Mouse (Mus musculus): ENCODE results near the gene Mfrp. TPM values are rescaled to one million over a fixed set of nuclear protein-coding genes. Genes with fewer than 3 reads are reported as not detected.

Mfrp gene
- polyA plus RNA-seq, 2 experiments: 0.08 to 0.18 TPM

DNA sequence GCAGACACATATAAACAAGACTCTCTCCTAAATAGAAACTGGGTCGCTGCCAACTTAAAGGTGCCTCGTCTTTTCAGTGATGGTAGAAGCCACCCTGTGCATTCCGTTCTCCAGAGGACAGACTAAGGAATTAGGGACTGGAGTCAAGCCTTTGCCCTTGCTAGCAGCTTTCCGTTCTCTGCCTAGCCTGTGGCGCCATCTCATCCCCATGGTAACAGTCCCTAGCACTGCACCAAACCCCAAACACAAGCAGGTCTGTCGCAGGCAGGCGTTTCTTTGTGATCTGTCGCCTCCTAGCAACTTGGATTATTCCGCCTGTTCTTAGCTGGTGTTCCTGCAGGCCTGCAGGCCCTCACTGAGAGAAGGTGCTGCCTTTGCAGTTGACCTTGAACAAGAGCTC, 5.0 kb upstream of the Mfrp start:
- DNase-seq (ENCODE audit: low spot score): no peak
- H3K4me3 ChIP-seq (replicated peaks; ENCODE audit: low read length): no peak overlapping the region
- no peak overlapping the region for H3K27ac ChIP-seq (replicated peaks; ENCODE audit: low read depth, low read length)
- no peak overlapping the region for H3K9ac ChIP-seq (ENCODE audit: low read depth, low read length, severe bottlenecking)
- H3K9me3 ChIP-seq (ENCODE audit: control insufficient read depth, low read length): no peaks in the 10 kb centered on the region
- peaks cover 25% of the 10 kb centered on the region for H3K36me3 ChIP-seq (ENCODE audit: control insufficient read depth, insufficient read depth, low read length)
- 32% methylated on average over 9 of the region's 9 CpGs for WGBS
- H3K27me3 ChIP-seq (ENCODE audit: control insufficient read depth, insufficient read depth, low read length): no peaks in the 10 kb centered on the region
- no peak for TF ChIP-seq POLR2A (IDR thresholded peaks at IDR 0.05; ENCODE audit: borderline replicate concordance, extremely low read depth, insufficient read depth, insufficient read length)
- no peak for ATAC-seq (ENCODE audit: low FRiP score, low read depth)
- H3K4me1 ChIP-seq (ENCODE audit: control insufficient read depth, insufficient read depth, low read length): no peaks in the 10 kb centered on the region; the same call in 1 of the 2 replicates
- no peak overlapping the region for H3K4me2 ChIP-seq (replicated peaks; ENCODE audit: low read depth, low read length, severe bottlenecking)

DNA sequence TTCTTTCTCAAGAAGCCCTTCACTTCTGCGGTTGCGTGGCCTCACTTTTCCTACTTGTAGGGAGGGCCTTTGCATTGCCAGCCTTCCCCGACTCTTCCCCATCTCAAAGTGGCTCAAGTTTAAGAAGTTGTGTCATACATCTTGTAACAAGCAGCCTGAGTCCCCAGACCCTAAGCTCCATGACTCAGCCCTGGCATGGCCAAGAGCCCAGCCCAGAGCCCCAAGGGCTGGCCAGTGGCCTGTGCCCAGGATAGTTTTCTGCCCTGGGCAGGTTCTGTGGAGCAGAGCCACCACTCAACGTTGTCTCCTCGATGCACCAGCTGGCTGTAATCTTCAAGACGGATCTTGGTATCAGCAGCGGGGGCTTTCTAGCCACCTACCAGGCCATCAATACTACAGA, 3.4 kb downstream of the Mfrp start:
- WGBS: 90% methylated on average over 7 of the region's 7 CpGs
- H3K4me1 ChIP-seq (ENCODE audit: control insufficient read depth, insufficient read depth, low read length): peaks cover 38% of the 10 kb centered on the region

DNA sequence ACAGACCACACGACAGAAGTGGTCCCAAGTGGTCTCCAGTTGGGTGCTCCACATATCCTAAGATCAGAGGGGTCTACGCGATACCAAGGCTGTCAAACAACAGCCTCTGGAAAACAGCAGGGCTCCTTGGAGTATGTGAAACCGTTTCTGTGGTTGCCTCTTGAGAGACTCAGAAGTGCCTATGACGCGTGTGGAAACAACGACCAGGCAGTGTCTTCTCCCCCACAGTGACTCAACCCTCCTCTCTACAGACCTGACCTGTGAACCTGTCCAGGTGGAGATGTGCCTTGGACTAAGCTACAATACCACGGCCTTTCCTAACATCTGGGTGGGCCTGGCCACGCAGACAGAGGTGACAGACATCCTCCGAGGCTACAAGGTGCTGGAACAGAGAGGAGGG, 4.3 kb downstream of the Mfrp start:
- WGBS: 83% methylated on average over 10 of the region's 10 CpGs
- Histone ChIP-seq H3K36me3 (ENCODE audit: control insufficient read depth, insufficient read depth, low read length) (peaks cover 39% of the 10 kb centered on the region), H3K4me3 (replicated peaks; ENCODE audit: low read length) (no peak overlapping the region), H3K4me1 (ENCODE audit: control insufficient read depth, insufficient read depth, low read length) (peaks cover 43% of the 10 kb centered on the region), H3K9me3 (ENCODE audit: control insufficient read depth, low read length) (no peaks in the 10 kb centered on the region), H3K27me3 (ENCODE audit: control insufficient read depth, insufficient read depth, low read length) (no peaks in the 10 kb centered on the region), H3K27ac (replicated peaks; ENCODE audit: low read depth, low read length) (no peak overlapping the region), H3K4me2 (replicated peaks; ENCODE audit: low read depth, low read length, severe bottlenecking) (no peak overlapping the region), H3K9ac (ENCODE audit: low read depth, low read length, severe bottlenecking) (no peak overlapping the region)
- no peak for DNase-seq (ENCODE audit: low spot score)
- TF ChIP-seq POLR2A (IDR thresholded peaks at IDR 0.05; ENCODE audit: borderline replicate concordance, extremely low read depth, insufficient read depth, insufficient read length): no peak
- ATAC-seq (ENCODE audit: low FRiP score, low read depth): no peak

More for the DNA sequence above, 3.4 kb downstream of the Mfrp start:
- Histone ChIP-seq H3K36me3 (ENCODE audit: control insufficient read depth, insufficient read depth, low read length) (peaks cover 37% of the 10 kb centered on the region), H3K27me3 (ENCODE audit: control insufficient read depth, insufficient read depth, low read length) (no peaks in the 10 kb centered on the region), H3K9me3 (ENCODE audit: control insufficient read depth, low read length) (no peaks in the 10 kb centered on the region), H3K27ac (replicated peaks; ENCODE audit: low read depth, low read length) (no peak overlapping the region), H3K4me3 (replicated peaks; ENCODE audit: low read length) (no peak overlapping the region), H3K9ac (ENCODE audit: low read depth, low read length, severe bottlenecking) (no peak overlapping the region), H3K4me2 (replicated peaks; ENCODE audit: low read depth, low read length, severe bottlenecking) (no peak overlapping the region)
- no peak for DNase-seq (ENCODE audit: low spot score)
- ATAC-seq (ENCODE audit: low FRiP score, low read depth): no peak
- TF ChIP-seq POLR2A (IDR thresholded peaks at IDR 0.05; ENCODE audit: borderline replicate concordance, extremely low read depth, insufficient read depth, insufficient read length): no peak

DNA sequence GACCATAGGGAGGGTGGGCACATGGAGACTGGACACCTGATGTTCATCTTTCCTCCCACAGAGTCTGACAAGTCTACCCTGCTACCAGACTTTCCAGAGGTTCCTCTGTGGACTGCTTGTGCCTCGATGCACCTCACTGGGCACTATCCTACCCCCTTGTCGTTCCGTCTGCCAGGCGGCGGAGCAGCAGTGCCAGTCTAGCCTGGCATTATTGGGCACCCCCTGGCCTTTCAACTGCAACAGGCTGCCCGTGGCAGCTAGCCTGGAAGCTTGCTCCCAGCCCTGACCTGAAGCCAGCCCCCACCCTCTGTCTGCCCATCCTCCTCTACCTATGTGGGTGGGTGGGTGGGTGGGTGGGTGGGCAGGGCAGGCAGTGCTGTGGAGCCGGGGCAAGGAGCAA, 4.7 kb downstream of the Mfrp start:
- H3K27me3 ChIP-seq (ENCODE audit: control insufficient read depth, insufficient read depth, low read length): no peaks in the 10 kb centered on the region
- ATAC-seq (ENCODE audit: low FRiP score, low read depth): no peak
- no peak overlapping the region for H3K4me3 ChIP-seq (replicated peaks; ENCODE audit: low read length)
- no peak overlapping the region for H3K27ac ChIP-seq (replicated peaks; ENCODE audit: low read depth, low read length)
- peaks cover 39% of the 10 kb centered on the region for H3K36me3 ChIP-seq (ENCODE audit: control insufficient read depth, insufficient read depth, low read length)
- H3K9ac ChIP-seq (ENCODE audit: low read depth, low read length, severe bottlenecking): no peak overlapping the region
- H3K4me1 ChIP-seq (ENCODE audit: control insufficient read depth, insufficient read depth, low read length): peaks cover 43% of the 10 kb centered on the region
- H3K4me2 ChIP-seq (replicated peaks; ENCODE audit: low read depth, low read length, severe bottlenecking): no peak overlapping the region
- no peak for TF ChIP-seq POLR2A (IDR thresholded peaks at IDR 0.05; ENCODE audit: borderline replicate concordance, extremely low read depth, insufficient read depth, insufficient read length)
- DNase-seq (ENCODE audit: low spot score): no peak
- WGBS: 92% methylated on average over 7 of the region's 7 CpGs
- H3K9me3 ChIP-seq (ENCODE audit: control insufficient read depth, low read length): no peaks in the 10 kb centered on the region

DNA sequence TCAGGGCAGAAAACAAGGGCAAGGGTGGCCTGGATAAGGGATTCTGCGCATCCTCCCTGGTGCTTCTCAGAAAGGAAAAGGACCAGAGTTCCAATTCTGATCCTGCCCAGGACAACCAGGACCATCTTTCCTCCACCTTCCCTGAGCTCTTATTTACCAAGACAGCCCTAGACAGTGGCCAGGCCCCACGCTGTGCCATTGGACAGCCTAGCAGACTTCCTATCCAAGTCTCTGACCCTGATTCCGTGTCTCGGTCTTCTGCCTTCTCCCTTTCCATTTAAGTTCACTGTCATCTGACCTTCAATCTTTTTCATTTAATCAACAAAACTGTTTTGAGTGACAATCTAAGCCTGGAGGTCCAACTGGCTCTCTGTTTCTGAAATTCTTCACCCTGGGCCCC, 5.1 kb downstream of the Mfrp start:
- WGBS: 94% methylated on average over 4 of the region's 4 CpGs

DNA sequence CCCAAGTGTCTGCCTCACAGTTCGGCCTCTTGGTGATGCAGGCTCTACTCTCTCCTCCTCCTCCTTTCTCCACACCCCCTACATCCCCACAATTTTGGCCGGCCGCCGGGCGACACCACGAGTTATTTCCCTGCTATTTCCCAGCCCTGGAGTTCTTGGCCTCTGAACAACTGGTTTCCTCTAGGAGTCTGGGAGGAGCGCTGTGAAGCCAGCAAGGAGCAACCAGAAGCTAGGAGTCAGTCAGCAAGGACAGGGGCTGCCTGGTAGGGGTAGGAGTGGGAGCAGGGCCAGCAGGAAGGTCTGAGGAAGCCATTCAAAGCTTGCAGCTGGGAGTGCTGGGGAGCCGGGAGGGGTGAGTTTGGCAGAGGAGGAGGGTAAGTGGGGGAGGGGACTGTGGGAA, 5.6 kb downstream of the Mfrp start, which contains the start of gene C1qtnf5:
TSS of gene C1qtnf5 (plus strand) at position 136 of the 400 bp plus-strand sequence.
- 0 out of 2 replicates have a peak within 1 kb of the TSS, but pooled peaks have one; percentile 31 for H3K9ac ChIP-seq (ENCODE audit: low read depth, low read length, severe bottlenecking)
- peaks cover 43% of the 10 kb centered on the region for H3K4me1 ChIP-seq (ENCODE audit: control insufficient read depth, insufficient read depth, low read length)
- peak within 1 kb of the TSS; percentile 72 for H3K27ac ChIP-seq (replicated peaks; ENCODE audit: low read depth, low read length)
- ATAC-seq (ENCODE audit: low FRiP score, low read depth) (peak; percentile 73), DNase-seq (ENCODE audit: low spot score) (peak; percentile 79)
- no peaks in the 10 kb centered on the region for H3K27me3 ChIP-seq (ENCODE audit: control insufficient read depth, insufficient read depth, low read length)
- peak within 1 kb of the TSS; percentile 40 for H3K4me2 ChIP-seq (replicated peaks; ENCODE audit: low read depth, low read length, severe bottlenecking)
- H3K9me3 ChIP-seq (ENCODE audit: control insufficient read depth, low read length): no peaks in the 10 kb centered on the region
- 23% methylated on average over 8 of the region's 8 CpGs for WGBS
- H3K36me3 ChIP-seq (ENCODE audit: control insufficient read depth, insufficient read depth, low read length): peaks cover 39% of the 10 kb centered on the region
- TF ChIP-seq POLR2A (IDR thresholded peaks at IDR 0.05; ENCODE audit: borderline replicate concordance, extremely low read depth, insufficient read depth, insufficient read length): no peak
- peak within 1 kb of the TSS; percentile 21 for H3K4me3 ChIP-seq (replicated peaks; ENCODE audit: low read length)

More for the DNA sequence above, 5.1 kb downstream of the Mfrp start:
- peaks cover 39% of the 10 kb centered on the region for H3K36me3 ChIP-seq (ENCODE audit: control insufficient read depth, insufficient read depth, low read length)
- H3K4me1 ChIP-seq (ENCODE audit: control insufficient read depth, insufficient read depth, low read length): peaks cover 43% of the 10 kb centered on the region
- peak overlapping the region; percentile 72 for H3K27ac ChIP-seq (replicated peaks; ENCODE audit: low read depth, low read length)
- H3K4me2 ChIP-seq (replicated peaks; ENCODE audit: low read depth, low read length, severe bottlenecking): peak overlapping the region; percentile 40; the same call in 1 of the 2 replicates
- no peak for TF ChIP-seq POLR2A (IDR thresholded peaks at IDR 0.05; ENCODE audit: borderline replicate concordance, extremely low read depth, insufficient read depth, insufficient read length)
- DNase-seq (ENCODE audit: low spot score) (no peak), ATAC-seq (ENCODE audit: low FRiP score, low read depth) (no peak)
- H3K4me3 ChIP-seq (replicated peaks; ENCODE audit: low read length): no peak overlapping the region
- no peaks in the 10 kb centered on the region for H3K9me3 ChIP-seq (ENCODE audit: control insufficient read depth, low read length)
- H3K27me3 ChIP-seq (ENCODE audit: control insufficient read depth, insufficient read depth, low read length): no peaks in the 10 kb centered on the region
- H3K9ac ChIP-seq (ENCODE audit: low read depth, low read length, severe bottlenecking): no peak overlapping the region
